Mouse (Mus musculus) urinary bladder, adult 2 months (tissue): ENCODE measurements around the gene Ddx25. TPM values are rescaled to one million over a fixed set of nuclear protein-coding genes. Genes with fewer than 3 reads are reported as not detected.

Source experiments
- DNase-seq: peaks from one replicate; pipeline ENCODE4 v3.0.0; 2022; ENCODE audit warnings: low spot score
- polyA plus RNA-seq: library from polyadenylated mRNA; depleted of rRNA; stranded (reverse); fragments of >200 nt; gene quantifications from 2 replicates; pipeline ENCODE4 v1.2.3, GENCODE M21; 2012; rRNA removed

The Ddx25 gene
- polyA plus RNA-seq, 1 experiment = not detected

DNA sequence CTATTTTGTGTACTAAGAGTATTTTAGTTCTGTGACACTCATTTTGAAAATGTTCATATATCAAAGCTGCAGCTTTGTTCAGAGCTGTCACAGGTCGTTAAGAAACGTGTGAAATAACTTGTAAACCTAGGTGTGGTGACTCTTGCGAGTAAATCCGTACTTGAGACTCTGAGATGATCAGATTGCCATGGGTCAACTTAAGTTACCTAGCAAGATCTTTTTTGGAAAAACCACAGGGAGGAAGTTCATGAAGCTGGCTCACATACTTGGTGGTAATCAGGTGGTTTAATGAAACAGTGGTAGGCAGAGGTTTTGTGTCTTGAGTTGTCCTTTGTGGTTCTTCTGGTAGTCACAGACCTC, 64.6 kb downstream of the Ddx25 start:
- no peak for DNase-seq

DNA sequence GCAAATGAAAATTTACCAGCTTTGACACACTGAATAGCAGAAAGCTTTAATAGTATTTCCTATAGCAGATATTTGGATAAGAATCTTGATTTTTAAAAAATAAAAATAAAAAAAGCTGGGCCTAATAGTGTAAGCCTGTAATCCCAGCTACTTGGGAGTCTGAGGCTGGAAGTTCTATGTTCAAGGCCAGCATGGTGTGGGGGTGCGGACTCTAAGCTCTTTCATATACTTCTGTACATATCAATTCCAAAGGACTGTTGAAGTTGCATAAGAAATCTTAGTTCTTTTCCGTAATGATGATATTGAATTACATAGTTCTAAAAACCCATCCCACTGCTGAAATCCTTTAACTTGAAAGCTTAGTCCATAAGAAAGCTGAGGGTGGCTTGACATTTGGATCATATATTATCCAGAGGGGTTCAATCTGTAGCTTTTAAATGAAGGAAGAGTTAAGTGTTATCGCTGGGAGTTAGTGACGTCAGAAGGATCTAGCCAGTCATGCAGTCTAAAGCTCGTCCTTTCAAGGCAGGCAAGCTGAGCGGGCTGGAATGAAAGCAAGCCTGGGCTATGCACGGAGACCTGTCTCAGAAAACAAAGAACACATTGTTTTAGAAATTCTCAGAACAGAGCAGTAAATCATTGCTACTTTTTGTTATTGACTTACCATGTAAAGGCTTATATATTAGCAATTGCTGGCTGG, 65.1 kb downstream of the Ddx25 start:
- DNase-seq = no peak

DNA sequence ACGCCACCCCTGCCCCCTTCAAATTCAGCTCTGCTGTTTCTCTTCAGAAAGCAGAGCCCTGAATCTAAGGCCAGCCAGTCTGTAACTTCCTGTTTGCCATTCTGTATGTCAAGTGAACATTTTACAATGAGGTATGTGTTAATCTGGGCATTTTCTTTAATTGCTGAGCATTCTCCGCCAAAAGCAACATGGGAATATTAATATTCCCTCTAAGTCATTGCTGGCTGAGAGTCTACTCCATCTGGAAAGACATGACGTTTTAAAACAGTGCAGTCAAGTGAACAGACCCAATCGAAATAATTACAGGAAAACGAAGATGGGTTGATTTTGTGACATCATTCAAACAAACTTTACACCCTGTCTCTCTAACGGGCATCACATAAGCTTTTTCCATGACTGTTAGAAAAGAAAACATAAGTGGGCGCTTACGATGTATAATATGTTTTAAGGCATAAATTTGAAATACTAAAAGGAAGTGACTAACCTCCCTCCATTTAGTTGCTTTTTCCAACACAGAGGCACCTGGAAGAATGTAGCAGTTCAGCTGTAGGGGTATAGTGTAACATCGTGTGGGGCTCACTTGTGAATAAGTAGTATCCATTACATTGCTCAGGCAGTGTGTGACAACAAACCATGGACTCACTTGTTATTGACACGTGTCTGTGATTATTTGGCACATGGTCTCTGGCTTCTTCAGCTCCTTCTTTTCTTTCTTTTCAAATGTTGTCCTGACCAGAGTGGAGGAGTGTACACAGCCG, 67.0 kb downstream of the Ddx25 start:
- DNase-seq = no peak

DNA sequence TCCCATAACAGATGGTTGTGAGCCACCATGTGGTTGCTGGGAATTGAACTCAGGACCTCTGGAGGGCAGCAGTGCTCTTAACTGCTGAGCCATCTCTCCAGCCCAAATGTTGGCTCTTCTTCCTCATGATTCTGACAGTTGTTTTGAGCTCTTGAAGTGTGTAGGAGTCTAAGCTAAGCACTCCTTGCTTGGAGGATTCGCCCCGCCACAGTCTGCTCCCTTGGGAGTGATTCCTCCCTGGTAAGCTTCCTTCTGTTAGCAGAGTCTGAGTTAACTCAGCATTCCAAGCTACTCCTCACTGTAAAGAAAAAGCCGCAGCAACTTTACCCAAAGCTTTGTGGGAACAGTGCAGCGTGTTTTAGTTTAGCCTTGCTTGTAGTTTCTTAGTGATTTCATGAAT, 69.8 kb downstream of the Ddx25 start:
- DNase-seq = no peak

Other genes starting within 250 kb of the Ddx25 start
- gene Cdon, start 137.4 kb downstream of the Ddx25 start, polyA plus RNA-seq = 14.9 and 18.8 TPM in 2 replicates
- gene Gm1113, start 40.3 kb downstream of the Ddx25 start, polyA plus RNA-seq = not detected in 2 replicates
- 10.8 and 13.5 TPM in 2 replicates for gene Pus3, start 67 bp upstream of the Ddx25 start, polyA plus RNA-seq
- gene Pate2, start 11.8 kb upstream of the Ddx25 start, polyA plus RNA-seq = 0.18 and 0.25 TPM in 2 replicates
- 2.8 and 2.9 TPM in 2 replicates for gene Hyls1, start 11.9 kb upstream of the Ddx25 start, polyA plus RNA-seq
- gene Pate4, start 53.4 kb upstream of the Ddx25 start, polyA plus RNA-seq = not detected in 2 replicates
- not detected in 2 replicates for gene Pate3, start 89.7 kb upstream of the Ddx25 start, polyA plus RNA-seq
- gene Pate1, start 128.9 kb upstream of the Ddx25 start, polyA plus RNA-seq = not detected in 2 replicates
- not detected in 2 replicates for gene Gm17677, start 182.5 kb upstream of the Ddx25 start, polyA plus RNA-seq
- gene Gm17727, start 219.6 kb upstream of the Ddx25 start, polyA plus RNA-seq = not detected in 2 replicates
- not detected in 2 replicates for gene Gm27235, start 231.6 kb upstream of the Ddx25 start, polyA plus RNA-seq
- not detected in 2 replicates for gene D730048I06Rik, start 231.6 kb upstream of the Ddx25 start, polyA plus RNA-seq